Mouse (Mus musculus) stomach, postnatal 0 days (tissue): Measurements from ENCODE around the gene Zbtb49.

Experiments
- CTCF ChIP-seq: IDR thresholded peaks from 2 replicates; pipeline ENCODE4 v1.5.1; 2016; ENCODE audit warnings: antibody characterized with exemption, low read depth, mild to moderate bottlenecking, moderate library complexity
- EP300 ChIP-seq: optimal IDR thresholded peaks from 2 replicates; pipeline ENCODE3; 2016; ENCODE audit warnings: antibody characterized with exemption

GRCm38 (mm10) chr5:38159634-38160413 is 60.4 kb downstream of the Zbtb49 start, which contains the start of gene Nsg1:
- TF ChIP-seq CTCF: no peak
- TF ChIP-seq EP300: no peak
